Mouse (Mus musculus) layer of hippocampus, adult 9-10 months (tissue): ENCODE measurements around the gene Tas2r108.

Source experiments
- DNase-seq: peaks from one replicate; pipeline ENCODE4 v3.0.0; 2022; ENCODE audit warnings: low spot score

The Tas2r108 gene

GRCm38 (mm10) chr6:40493229-40493628 is at the start of gene Tas2r108:
Gene Tas2r108, plus strand, starts transcription at chr6:40493529.
- DNase-seq: no peak

- DNase-seq: no peak
These were observed 44.7 kb upstream of the Tas2r108 start for GRCm38 (mm10) chr6:40448626-40449025.

- no peak for DNase-seq
These were observed 38.8 kb upstream of the Tas2r108 start for GRCm38 (mm10) chr6:40454436-40455041.

GRCm38 (mm10) chr6:40465710-40466109 is 27.6 kb upstream of the Tas2r108 start:
- DNase-seq: no peak

GRCm38 (mm10) chr6:40470916-40471719 is 22.2 kb upstream of the Tas2r108 start, which contains the start of gene Ssbp1:
Gene Ssbp1, plus strand, starts transcription at chr6:40471352.
- DNase-seq: peak; percentile 83

- DNase-seq: no peak
These were observed 21.7 kb upstream of the Tas2r108 start for GRCm38 (mm10) chr6:40471720-40472010.

- no peak for DNase-seq
These were observed 17.2 kb upstream of the Tas2r108 start for GRCm38 (mm10) chr6:40476132-40476531.

- peak; percentile 24 for DNase-seq
These were observed 13.6 kb upstream of the Tas2r108 start for GRCm38 (mm10) chr6:40479705-40480104.

- DNase-seq: no peak
These were observed 11.0 kb upstream of the Tas2r108 start for GRCm38 (mm10) chr6:40482318-40482717.

- DNase-seq: no peak
These were observed 2.4 kb upstream of the Tas2r108 start, which contains the start of gene Tas2r137 for GRCm38 (mm10) chr6:40490933-40491332. Gene Tas2r137, plus strand, starts transcription at chr6:40491233.

- DNase-seq: no peak
These were observed 26.1 kb downstream of the Tas2r108 start, which contains the start of gene Prss37 for GRCm38 (mm10) chr6:40519408-40519807. Gene Prss37, minus strand, starts transcription at chr6:40519508.
